Mouse (Mus musculus) heart, postnatal 0 days (tissue): ENCODE measurements around the gene Gapt. TPM values are rescaled to one million over a fixed set of nuclear protein-coding genes. Genes with fewer than 3 reads are reported as not detected.
A peak's percentile ranks its signal among the peaks of the same experiment; 100 is the strongest.
"Not testable (repeated sequence)": the region's sequence is repeated elsewhere in the genome, so short reads cannot be mapped to it uniquely, and the experiment has no call there.

ENCODE experiments used
- ATAC-seq: fragments of 200-750 bp; cut with Nextera tagmentation; 2 replicates; pipeline ENCODE4 v1.8.0; 2017; ENCODE audit warnings: low read depth, moderate number of reproducible peaks, moderate library complexity; ENCODE audit not compliant: insufficient read depth
- DNase-seq: peaks from one replicate; pipeline ENCODE4 v3.0.0-alpha.2; 2016; ENCODE audit warnings: low spot score
- H3K27ac ChIP-seq: fragments of 300-500 bp; sonication (generic); 2 replicates; pipeline ENCODE4 v1.5.1; 2014; ENCODE audit warnings: low read depth, mild to moderate bottlenecking
- H3K27me3 ChIP-seq: fragments of 300-500 bp; sonication (generic); 2 replicates; pipeline ENCODE4 v1.6.1; 2014; ENCODE audit warnings: low read length, mixed read lengths; ENCODE audit not compliant: control insufficient read depth, insufficient read depth
- H3K36me3 ChIP-seq: fragments of 300-500 bp; sonication (generic); replicated peaks from 2 replicates; pipeline ENCODE4 v1.6.1; 2014; ENCODE audit warnings: low read length, mixed read lengths; ENCODE audit not compliant: control insufficient read depth, insufficient read depth
- H3K4me1 ChIP-seq: fragments of 300-500 bp; sonication (generic); 2 replicates; pipeline ENCODE4 v1.6.1; 2014; ENCODE audit warnings: antibody characterized with exemption; ENCODE audit not compliant: control insufficient read depth, insufficient read depth
- H3K4me2 ChIP-seq: fragments of 300-500 bp; sonication (generic); 2 replicates; pipeline ENCODE4 v1.6.1; 2014; ENCODE audit warnings: low read depth, mild to moderate bottlenecking, low read length, moderate library complexity
- H3K4me3 ChIP-seq: fragments of 300-500 bp; sonication (generic); 2 replicates; pipeline ENCODE4 v1.5.1; 2014; ENCODE audit warnings: low read depth, low read length
- H3K9ac ChIP-seq: fragments of 300-500 bp; sonication (generic); replicated peaks from 2 replicates; pipeline ENCODE4 v1.6.1; 2014; ENCODE audit warnings: low read depth, low read length, mixed read lengths
- H3K9me3 ChIP-seq: fragments of 300-500 bp; sonication (generic); replicated peaks from 2 replicates; pipeline ENCODE4 v1.6.1; 2016; ENCODE audit warnings: low read length; ENCODE audit not compliant: control insufficient read depth
- CTCF ChIP-seq: IDR thresholded peaks from 2 replicates; pipeline ENCODE4 v1.5.1; 2016; ENCODE audit warnings: antibody characterized with exemption, control low read depth, low read depth
- EP300 ChIP-seq: IDR thresholded peaks from 2 replicates; pipeline ENCODE4 v1.6.1; 2016; ENCODE audit warnings: antibody characterized with exemption, low read depth
- WGBS: fragments of 180-500 bp; shearing (Covaris S2); extraction: QIAGEN DNeasy Blood & Tissue Kit; methylation state at CpG from one replicate; pipeline ENCODE4 v1.1.7; 2014; 5-methylcytosine and 5-hydroxymethylcytosine counted together
- polyA plus RNA-seq: library from polyadenylated mRNA; unstranded; fragments of >200 nt; fragmentation: Nextera tagmentation; extraction: Ambion mirVana; gene quantifications from 2 replicates; pipeline ENCODE4 v1.2.1, GENCODE M21; 2015
- total RNA-seq: library from RNA; depleted of rRNA; stranded (reverse); fragments of >200 nt; gene quantifications from 2 replicates; pipeline ENCODE4 v1.2.3, GENCODE M21; 2014; ENCODE audit warnings: low replicate concordance; rRNA removed

Gene Gapt
- total RNA-seq (not detected in 2 replicates), polyA plus RNA-seq (0.10 TPM in 1 of 2 replicates, not detected in the other)

GRCm38 (mm10) chr13:110356941-110357340, at the start of gene Gapt:
TSS of gene Gapt (minus strand) at chr13:110357199.
- Histone ChIP-seq H3K27me3 (no peaks in the 10 kb centered on the region), H3K36me3 (no peaks in the 10 kb centered on the region), H3K9ac (no peak within 1 kb of the TSS), H3K27ac (no peak within 1 kb of the TSS), H3K4me2 (no peak within 1 kb of the TSS), H3K4me3 (no peak within 1 kb of the TSS), H3K4me1 (no peaks in the 10 kb centered on the region), H3K9me3 (no peaks in the 10 kb centered on the region)
- DNase-seq (no peak), ATAC-seq (no peak)
- WGBS: 69% methylated on average over 2 of the region's 2 CpGs
- TF ChIP-seq EP300 (no peak), CTCF (no peak)

GRCm38 (mm10) chr13:110406152-110406551, 49.2 kb upstream of the Gapt start:
- ATAC-seq (peak; percentile 49; the same call in 1 of the 2 replicates), DNase-seq (no peak)
- WGBS: 67% methylated on average over 5 of the region's 5 CpGs
- Histone ChIP-seq H3K4me1 (no peaks in the 10 kb centered on the region), H3K9me3 (no peaks in the 10 kb centered on the region), H3K4me2 (no peak overlapping the region), H3K36me3 (peaks cover 9% of the 10 kb centered on the region), H3K4me3 (no peak overlapping the region), H3K9ac (no peak overlapping the region), H3K27ac (no peak overlapping the region), H3K27me3 (no peaks in the 10 kb centered on the region)
- TF ChIP-seq CTCF: no peak
- TF ChIP-seq EP300: no peak

GRCm38 (mm10) chr13:110404686-110405085, 47.7 kb upstream of the Gapt start:
- not testable (repeated sequence) for H3K9ac ChIP-seq, H3K4me1 ChIP-seq, DNase-seq, H3K27ac ChIP-seq, H3K9me3 ChIP-seq, ATAC-seq, H3K27me3 ChIP-seq, H3K4me3 ChIP-seq, H3K4me2 ChIP-seq
- peaks cover 24% of the 10 kb centered on the region for H3K36me3 ChIP-seq
- 76% methylated on average over 5 of the region's 5 CpGs for WGBS

- TF ChIP-seq EP300: no peak
- TF ChIP-seq CTCF: no peak
- Histone ChIP-seq H3K27me3 (no peaks in the 10 kb centered on the region), H3K36me3 (peaks cover 30% of the 10 kb centered on the region), H3K4me2 (no peak overlapping the region), H3K9ac (no peak overlapping the region), H3K27ac (no peak overlapping the region), H3K9me3 (no peaks in the 10 kb centered on the region), H3K4me3 (no peak overlapping the region), H3K4me1 (no peaks in the 10 kb centered on the region)
- DNase-seq: no peak
- ATAC-seq: peak; percentile 36; the same call in 1 of the 2 replicates
- 64% methylated on average over 8 of the region's 8 CpGs for WGBS
Observed at GRCm38 (mm10) chr13:110404059-110404458, 47.1 kb upstream of the Gapt start.

GRCm38 (mm10) chr13:110401877-110402276, 44.9 kb upstream of the Gapt start:
- Histone ChIP-seq H3K4me2 (no peak overlapping the region), H3K36me3 (peaks cover 49% of the 10 kb centered on the region), H3K27ac (no peak overlapping the region), H3K9me3 (no peaks in the 10 kb centered on the region), H3K4me3 (no peak overlapping the region), H3K27me3 (no peaks in the 10 kb centered on the region), H3K4me1 (no peaks in the 10 kb centered on the region), H3K9ac (no peak overlapping the region)
- DNase-seq (no peak), ATAC-seq (no peak)
- TF ChIP-seq EP300: no peak
- TF ChIP-seq CTCF: no peak
- 67% methylated on average over 2 of the region's 2 CpGs for WGBS

- H3K4me3 ChIP-seq: no peak overlapping the region
- ATAC-seq: no peak
Observed at GRCm38 (mm10) chr13:110401443-110401842, 44.4 kb upstream of the Gapt start.

More at GRCm38 (mm10) chr13:110401443-110401842, 44.4 kb upstream of the Gapt start:
- no peak for DNase-seq
- H3K36me3 ChIP-seq: peaks cover 52% of the 10 kb centered on the region
- H3K27ac ChIP-seq: no peak overlapping the region
- H3K9me3 ChIP-seq: no peaks in the 10 kb centered on the region
- no peak overlapping the region for H3K4me2 ChIP-seq
- TF ChIP-seq CTCF: no peak
- no peak for TF ChIP-seq EP300
- no peak overlapping the region for H3K9ac ChIP-seq
- H3K27me3 ChIP-seq: no peaks in the 10 kb centered on the region
- WGBS: 65% methylated on average over 3 of the region's 3 CpGs
- no peaks in the 10 kb centered on the region for H3K4me1 ChIP-seq
